Mouse (Mus musculus) embryonic facial prominence, embryonic 10.5 days (tissue): ENCODE measurements around the gene Mknk1. TPM values are rescaled to one million over a fixed set of nuclear protein-coding genes. Genes with fewer than 3 reads are reported as not detected.

ENCODE experiments used
- DNase-seq: peaks from one replicate; pipeline ENCODE4 v3.0.0-alpha.2; 2017; ENCODE audit warnings: low spot score
- H3K27ac ChIP-seq: fragments of 300-500 bp; sonication (generic); replicated peaks from 2 replicates; pipeline ENCODE4 v1.5.1; 2016; ENCODE audit warnings: mild to moderate bottlenecking
- H3K27me3 ChIP-seq: fragments of 300-500 bp; sonication (generic); replicated peaks from 2 replicates; pipeline ENCODE4 v1.6.1; 2016; ENCODE audit warnings: low read depth, mild to moderate bottlenecking; ENCODE audit not compliant: poor library complexity, severe bottlenecking
- H3K36me3 ChIP-seq: fragments of 300-500 bp; sonication (generic); replicated peaks from 2 replicates; pipeline ENCODE4 v1.6.1; 2016; ENCODE audit warnings: mild to moderate bottlenecking, moderate library complexity
- H3K4me1 ChIP-seq: fragments of 300-500 bp; sonication (generic); 2 replicates; pipeline ENCODE4 v1.6.1; 2016
- H3K4me3 ChIP-seq: fragments of 300-500 bp; sonication (generic); 2 replicates; pipeline ENCODE4 v1.5.1; 2016; ENCODE audit warnings: mild to moderate bottlenecking, moderate library complexity
- H3K9me3 ChIP-seq: fragments of 300-500 bp; sonication (generic); 2 replicates; pipeline ENCODE4 v1.6.1; 2016; ENCODE audit warnings: mild to moderate bottlenecking
- WGBS: fragments of 180-500 bp; shearing (Covaris S2); methylation state at CpG from one replicate; pipeline ENCODE4 v1.1.7; 2016; 5-methylcytosine and 5-hydroxymethylcytosine counted together
- polyA plus RNA-seq: library from polyadenylated mRNA; unstranded; fragments of >200 nt; fragmentation: Nextera tagmentation; extraction: Ambion mirVana; gene quantifications from 2 replicates; pipeline ENCODE4 v1.2.1, GENCODE M21; 2016

Gene Mknk1
- polyA plus RNA-seq, 1 experiment from 2014 or later = 23.0 TPM

- WGBS = 1% methylated on average over 11 of the region's 11 CpGs
Measured at GRCm38 (mm10) chr4:115878216-115878678, 39.2 kb downstream of the Mknk1 start.

GRCm38 (mm10) chr4:115878828-115879227, 39.8 kb downstream of the Mknk1 start:
- Histone ChIP-seq H3K36me3 (peaks cover 23% of the 10 kb centered on the region), H3K4me1 (peaks cover 46% of the 10 kb centered on the region), H3K4me3 (no peak overlapping the region), H3K27ac (no peak overlapping the region), H3K9me3 (no peaks in the 10 kb centered on the region), H3K27me3 (peaks cover 36% of the 10 kb centered on the region)
- WGBS = 41% methylated on average over 9 of the region's 9 CpGs
- no peak for DNase-seq

More at GRCm38 (mm10) chr4:115878216-115878678, 39.2 kb downstream of the Mknk1 start:
- Histone ChIP-seq H3K36me3 (peaks cover 26% of the 10 kb centered on the region), H3K27me3 (peaks cover 36% of the 10 kb centered on the region), H3K4me3 (peak overlapping the region; percentile 29; the same call in 1 of the 2 replicates), H3K9me3 (no peaks in the 10 kb centered on the region), H3K4me1 (peaks cover 46% of the 10 kb centered on the region), H3K27ac (peak overlapping the region; percentile 72; the same call in 1 of the 2 replicates)
- DNase-seq = peak; percentile 58

- WGBS = 10% methylated on average over 1 of the region's 1 CpGs
- H3K27me3 ChIP-seq = peaks cover 40% of the 10 kb centered on the region
- H3K27ac ChIP-seq = no peak overlapping the region
- no peaks in the 10 kb centered on the region for H3K9me3 ChIP-seq
- no peak overlapping the region for H3K4me3 ChIP-seq
- H3K4me1 ChIP-seq = peaks cover 49% of the 10 kb centered on the region
- DNase-seq = no peak
- H3K36me3 ChIP-seq = peaks cover 5% of the 10 kb centered on the region; the same call in 1 of the 2 replicates
Measured at GRCm38 (mm10) chr4:115881183-115881582, 42.2 kb downstream of the Mknk1 start.

GRCm38 (mm10) chr4:115882195-115882594, 43.2 kb downstream of the Mknk1 start:
- peaks cover 31% of the 10 kb centered on the region for H3K27me3 ChIP-seq
- H3K4me1 ChIP-seq = peaks cover 42% of the 10 kb centered on the region
- no peaks in the 10 kb centered on the region for H3K9me3 ChIP-seq
- H3K36me3 ChIP-seq = no peaks in the 10 kb centered on the region
- no peak overlapping the region for H3K4me3 ChIP-seq
- H3K27ac ChIP-seq = no peak overlapping the region
- 66% methylated on average over 4 of the region's 4 CpGs for WGBS
- no peak for DNase-seq

GRCm38 (mm10) chr4:115884022-115884421, 45.0 kb downstream of the Mknk1 start, which contains the start of gene Kncn:
TSS of gene Kncn (plus strand) at chr4:115884400.
- H3K27ac ChIP-seq = no peak within 1 kb of the TSS
- no peaks in the 10 kb centered on the region for H3K36me3 ChIP-seq
- DNase-seq = no peak
- peaks cover 23% of the 10 kb centered on the region for H3K4me1 ChIP-seq
- no peaks in the 10 kb centered on the region for H3K9me3 ChIP-seq
- H3K4me3 ChIP-seq = no peak within 1 kb of the TSS
- WGBS = 74% methylated on average over 6 of the region's 6 CpGs
- H3K27me3 ChIP-seq = peaks cover 34% of the 10 kb centered on the region

- no peak overlapping the region for H3K27ac ChIP-seq
- H3K27me3 ChIP-seq = peaks cover 35% of the 10 kb centered on the region
- 78% methylated on average over 3 of the region's 3 CpGs for WGBS
- no peaks in the 10 kb centered on the region for H3K9me3 ChIP-seq
- H3K4me1 ChIP-seq = peaks cover 27% of the 10 kb centered on the region
- no peaks in the 10 kb centered on the region for H3K36me3 ChIP-seq
- H3K4me3 ChIP-seq = no peak overlapping the region
- no peak for DNase-seq
Measured at GRCm38 (mm10) chr4:115885846-115886245, 46.8 kb downstream of the Mknk1 start.

GRCm38 (mm10) chr4:115886875-115887274, 47.9 kb downstream of the Mknk1 start:
- Histone ChIP-seq H3K4me3 (no peak overlapping the region), H3K4me1 (peaks cover 21% of the 10 kb centered on the region), H3K9me3 (no peaks in the 10 kb centered on the region), H3K27me3 (peaks cover 46% of the 10 kb centered on the region), H3K27ac (no peak overlapping the region), H3K36me3 (no peaks in the 10 kb centered on the region)
- 57% methylated on average over 1 of the region's 1 CpGs for WGBS
- peak; percentile 45 for DNase-seq

GRCm38 (mm10) chr4:115890066-115890465, 51.1 kb downstream of the Mknk1 start:
- H3K4me3 ChIP-seq = peak overlapping the region; percentile 53
- H3K27ac ChIP-seq = no peak overlapping the region; the same call in 1 of the 2 replicates
- peaks cover 14% of the 10 kb centered on the region for H3K4me1 ChIP-seq
- H3K9me3 ChIP-seq = no peaks in the 10 kb centered on the region
- H3K27me3 ChIP-seq = peaks cover 77% of the 10 kb centered on the region
- DNase-seq = no peak
- 8% methylated on average over 6 of the region's 6 CpGs for WGBS
- H3K36me3 ChIP-seq = no peaks in the 10 kb centered on the region

GRCm38 (mm10) chr4:115890553-115890952, 51.6 kb downstream of the Mknk1 start, which contains the start of gene 6430628N08Rik:
TSS of gene 6430628N08Rik (plus strand) at chr4:115890665.
- Histone ChIP-seq H3K36me3 (no peaks in the 10 kb centered on the region), H3K4me1 (peaks cover 14% of the 10 kb centered on the region), H3K4me3 (peak within 1 kb of the TSS; percentile 53), H3K9me3 (no peaks in the 10 kb centered on the region), H3K27me3 (peaks cover 78% of the 10 kb centered on the region), H3K27ac (no peak within 1 kb of the TSS; the same call in 1 of the 2 replicates)
- peak; percentile 56 for DNase-seq
- WGBS = under 1% methylated on average over 31 of the region's 31 CpGs

GRCm38 (mm10) chr4:115894281-115894680, 55.3 kb downstream of the Mknk1 start:
- H3K36me3 ChIP-seq = no peaks in the 10 kb centered on the region
- no peak for DNase-seq
- H3K9me3 ChIP-seq = no peaks in the 10 kb centered on the region
- no peak overlapping the region for H3K4me3 ChIP-seq
- WGBS = 15% methylated on average over 3 of the region's 3 CpGs
- peaks cover 100% of the 10 kb centered on the region for H3K27me3 ChIP-seq
- H3K4me1 ChIP-seq = peaks cover 31% of the 10 kb centered on the region
- no peak overlapping the region for H3K27ac ChIP-seq

- no peak overlapping the region; the same call in 1 of the 2 replicates for H3K27ac ChIP-seq
- peak; percentile 65 for DNase-seq
- H3K4me1 ChIP-seq = peaks cover 17% of the 10 kb centered on the region
- H3K4me3 ChIP-seq = peak overlapping the region; percentile 57
- no peaks in the 10 kb centered on the region for H3K36me3 ChIP-seq
- WGBS = under 1% methylated on average over 56 of the region's 56 CpGs
- H3K9me3 ChIP-seq = no peaks in the 10 kb centered on the region
- H3K27me3 ChIP-seq = peaks cover 100% of the 10 kb centered on the region
Measured at GRCm38 (mm10) chr4:115897901-115898631, 59.1 kb downstream of the Mknk1 start.

- Histone ChIP-seq H3K9me3 (no peaks in the 10 kb centered on the region), H3K36me3 (no peaks in the 10 kb centered on the region), H3K27me3 (peaks cover 100% of the 10 kb centered on the region), H3K27ac (no peak overlapping the region), H3K4me3 (no peak overlapping the region), H3K4me1 (peaks cover 24% of the 10 kb centered on the region)
- WGBS = 17% methylated on average over 5 of the region's 5 CpGs
- peak; percentile 80 for DNase-seq
Measured at GRCm38 (mm10) chr4:115902816-115903215, 63.8 kb downstream of the Mknk1 start.

- WGBS = 2% methylated on average over 12 of the region's 12 CpGs
- no peak for DNase-seq
- Histone ChIP-seq H3K27ac (no peak overlapping the region), H3K27me3 (peaks cover 100% of the 10 kb centered on the region), H3K4me1 (peaks cover 21% of the 10 kb centered on the region), H3K9me3 (no peaks in the 10 kb centered on the region), H3K36me3 (no peaks in the 10 kb centered on the region), H3K4me3 (no peak overlapping the region)
Measured at GRCm38 (mm10) chr4:115904375-115904774, 65.4 kb downstream of the Mknk1 start.
